Mouse (Mus musculus): ENCODE measurements around the gene Fam110c. TPM values are rescaled to one million over a fixed set of nuclear protein-coding genes. Genes with fewer than 3 reads are reported as not detected.

The Fam110c gene
- polyA plus RNA-seq, 1 experiment: 0.40 TPM

DNA sequence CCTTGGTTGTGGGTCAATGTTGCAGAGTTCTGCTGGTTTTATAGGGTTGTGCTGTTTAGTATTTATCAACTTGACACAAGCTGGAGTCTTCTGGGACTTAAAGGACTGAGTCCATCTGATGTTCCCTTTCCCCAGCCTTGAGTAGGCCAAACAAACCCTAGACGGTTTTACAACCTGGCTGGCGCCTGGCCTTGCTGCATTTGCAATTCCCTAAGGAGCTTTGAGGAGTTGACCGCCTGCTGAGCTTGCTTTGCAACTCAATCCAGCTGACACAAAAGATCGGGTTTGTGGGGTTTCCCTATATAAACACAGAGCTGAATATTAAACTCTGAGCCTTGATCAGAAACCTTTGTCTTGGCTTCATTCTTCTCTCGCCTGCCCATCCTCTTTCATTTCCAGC lies 18.8 kb downstream of the Fam110c start:
- Histone ChIP-seq H3K36me3 (ENCODE audit: control insufficient read depth, insufficient read depth, low read length) (no peaks in the 10 kb centered on the region), H3K4me3 (ENCODE audit: control insufficient read depth, insufficient read depth, low read length) (no peak overlapping the region), H3K27me3 (ENCODE audit: control insufficient read depth, insufficient read depth, low read length) (no peaks in the 10 kb centered on the region), H3K27ac (ENCODE audit: control insufficient read depth, insufficient read depth, low read length) (no peak overlapping the region), H3K4me1 (replicated peaks; ENCODE audit: control insufficient read depth, insufficient read depth, low read length) (no peaks in the 10 kb centered on the region)
- DNase-seq: no peak
- TF ChIP-seq POLR2A (IDR thresholded peaks at IDR 0.05; ENCODE audit: control insufficient read depth, extremely low read depth, insufficient read depth, low read length, poor library complexity) (no peak), CTCF (IDR thresholded peaks at IDR 0.05; ENCODE audit: borderline replicate concordance, control insufficient read depth, extremely low read depth, insufficient read depth, low read length, poor library complexity) (no peak)
- WGBS: 92% methylated on average over 5 of the region's 5 CpGs

DNA sequence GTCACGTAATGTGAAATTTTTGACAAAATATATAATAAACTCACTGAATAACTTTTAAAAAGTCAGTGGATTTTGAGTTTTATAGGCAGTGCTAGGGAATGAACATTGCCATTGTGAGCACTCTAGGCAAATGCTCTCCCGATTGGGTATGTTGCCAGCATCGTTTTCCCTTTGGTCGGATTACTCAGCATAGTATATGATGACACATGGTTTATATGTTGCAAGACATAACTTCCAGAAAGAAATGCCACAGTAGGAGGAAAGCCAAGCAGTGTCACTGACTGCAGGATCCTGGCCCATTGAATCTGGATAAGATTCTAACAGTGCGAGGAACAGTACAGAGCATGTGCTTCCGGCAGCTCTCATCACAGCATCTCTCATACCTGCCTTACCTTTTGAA lies 23.5 kb downstream of the Fam110c start:
- H3K36me3 ChIP-seq (ENCODE audit: control insufficient read depth, insufficient read depth, low read length): no peaks in the 10 kb centered on the region
- H3K27ac ChIP-seq (ENCODE audit: control insufficient read depth, insufficient read depth, low read length): no peak overlapping the region
- WGBS: 95% methylated on average over 6 of the region's 6 CpGs
- TF ChIP-seq POLR2A (IDR thresholded peaks at IDR 0.05; ENCODE audit: control insufficient read depth, extremely low read depth, insufficient read depth, low read length, poor library complexity): no peak
- H3K4me1 ChIP-seq (replicated peaks; ENCODE audit: control insufficient read depth, insufficient read depth, low read length): no peaks in the 10 kb centered on the region
- DNase-seq: no peak
- no peak overlapping the region for H3K4me3 ChIP-seq (ENCODE audit: control insufficient read depth, insufficient read depth, low read length)
- no peaks in the 10 kb centered on the region for H3K27me3 ChIP-seq (ENCODE audit: control insufficient read depth, insufficient read depth, low read length)

- WGBS: 96% methylated on average over 4 of the region's 4 CpGs
- no peaks in the 10 kb centered on the region for H3K36me3 ChIP-seq (ENCODE audit: control insufficient read depth, insufficient read depth, low read length)
- no peak for DNase-seq
- no peaks in the 10 kb centered on the region for H3K27me3 ChIP-seq (ENCODE audit: control insufficient read depth, insufficient read depth, low read length)
- H3K4me1 ChIP-seq (replicated peaks; ENCODE audit: control insufficient read depth, insufficient read depth, low read length): no peaks in the 10 kb centered on the region
- TF ChIP-seq POLR2A (IDR thresholded peaks at IDR 0.05; ENCODE audit: control insufficient read depth, extremely low read depth, insufficient read depth, low read length, poor library complexity) (no peak), CTCF (IDR thresholded peaks at IDR 0.05; ENCODE audit: borderline replicate concordance, control insufficient read depth, extremely low read depth, insufficient read depth, low read length, poor library complexity) (no peak)
- no peak overlapping the region for H3K4me3 ChIP-seq (ENCODE audit: control insufficient read depth, insufficient read depth, low read length)
- no peak overlapping the region for H3K27ac ChIP-seq (ENCODE audit: control insufficient read depth, insufficient read depth, low read length)
These were observed 27.5 kb downstream of the Fam110c start for GRCm38 (mm10) chr12:31101190-31101589.

DNA sequence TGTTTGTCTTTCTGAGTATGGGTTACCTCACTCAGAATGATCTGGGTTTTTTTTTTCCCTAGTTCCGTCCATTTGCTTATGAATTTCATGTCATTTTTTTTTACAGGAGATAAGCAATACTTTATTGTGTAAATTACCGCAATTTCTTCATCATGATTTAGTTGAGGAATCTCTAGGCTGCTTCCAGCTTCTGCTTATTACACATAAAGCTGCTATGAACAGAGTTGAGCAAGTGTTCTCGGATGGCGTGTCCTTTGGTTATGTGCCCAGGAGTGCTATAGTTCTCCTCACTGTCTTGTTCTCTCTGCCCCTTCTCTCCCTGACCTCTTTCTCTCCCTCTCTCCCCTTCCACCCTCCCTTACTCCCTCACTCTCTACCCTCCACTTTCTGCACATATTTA lies 28.2 kb downstream of the Fam110c start:
- H3K27ac ChIP-seq (ENCODE audit: control insufficient read depth, insufficient read depth, low read length): no peak overlapping the region
- TF ChIP-seq CTCF (IDR thresholded peaks at IDR 0.05; ENCODE audit: borderline replicate concordance, control insufficient read depth, extremely low read depth, insufficient read depth, low read length, poor library complexity) (no peak), POLR2A (IDR thresholded peaks at IDR 0.05; ENCODE audit: control insufficient read depth, extremely low read depth, insufficient read depth, low read length, poor library complexity) (no peak)
- H3K36me3 ChIP-seq (ENCODE audit: control insufficient read depth, insufficient read depth, low read length): no peaks in the 10 kb centered on the region
- no peak for DNase-seq
- no peaks in the 10 kb centered on the region for H3K27me3 ChIP-seq (ENCODE audit: control insufficient read depth, insufficient read depth, low read length)
- no peak overlapping the region for H3K4me3 ChIP-seq (ENCODE audit: control insufficient read depth, insufficient read depth, low read length)
- 94% methylated on average over 4 of the region's 4 CpGs for WGBS
- no peaks in the 10 kb centered on the region for H3K4me1 ChIP-seq (replicated peaks; ENCODE audit: control insufficient read depth, insufficient read depth, low read length)

DNA sequence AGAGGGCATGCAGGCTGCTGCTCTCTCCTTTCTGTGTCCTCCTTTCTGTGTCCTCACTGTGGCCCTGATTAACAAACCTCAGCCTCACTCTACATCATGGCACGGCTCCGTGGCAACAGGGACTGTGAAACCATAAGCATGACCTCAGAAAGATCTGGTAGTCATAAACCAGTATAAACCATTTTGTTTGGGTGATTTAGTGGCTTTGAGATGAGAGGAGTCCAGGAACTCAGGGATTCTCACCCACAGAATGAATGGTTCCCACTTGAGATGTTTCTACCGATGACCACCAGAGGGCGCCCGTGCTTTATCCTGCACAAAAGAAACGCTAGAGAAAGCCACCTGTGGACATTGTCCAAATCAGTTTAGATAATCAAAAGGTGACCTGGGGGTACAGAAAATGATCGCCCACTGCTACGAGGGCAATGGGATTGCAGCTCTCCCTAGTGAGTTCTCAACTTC lies 42.4 kb downstream of the Fam110c start:
- TF ChIP-seq POLR2A (IDR thresholded peaks at IDR 0.05; ENCODE audit: control insufficient read depth, extremely low read depth, insufficient read depth, low read length, poor library complexity) (no peak), CTCF (IDR thresholded peaks at IDR 0.05; ENCODE audit: borderline replicate concordance, control insufficient read depth, extremely low read depth, insufficient read depth, low read length, poor library complexity) (no peak)
- H3K27me3 ChIP-seq (ENCODE audit: control insufficient read depth, insufficient read depth, low read length): no peaks in the 10 kb centered on the region
- WGBS: 24% methylated on average over 8 of the region's 8 CpGs
- H3K36me3 ChIP-seq (ENCODE audit: control insufficient read depth, insufficient read depth, low read length): no peaks in the 10 kb centered on the region
- H3K4me1 ChIP-seq (replicated peaks; ENCODE audit: control insufficient read depth, insufficient read depth, low read length): no peaks in the 10 kb centered on the region
- no peak overlapping the region for H3K4me3 ChIP-seq (ENCODE audit: control insufficient read depth, insufficient read depth, low read length)
- peak; percentile 24 for DNase-seq
- H3K27ac ChIP-seq (ENCODE audit: control insufficient read depth, insufficient read depth, low read length): no peak overlapping the region

- no peak for DNase-seq
These were observed 46.9 kb downstream of the Fam110c start for GRCm38 (mm10) chr12:31120535-31120934.

DNA sequence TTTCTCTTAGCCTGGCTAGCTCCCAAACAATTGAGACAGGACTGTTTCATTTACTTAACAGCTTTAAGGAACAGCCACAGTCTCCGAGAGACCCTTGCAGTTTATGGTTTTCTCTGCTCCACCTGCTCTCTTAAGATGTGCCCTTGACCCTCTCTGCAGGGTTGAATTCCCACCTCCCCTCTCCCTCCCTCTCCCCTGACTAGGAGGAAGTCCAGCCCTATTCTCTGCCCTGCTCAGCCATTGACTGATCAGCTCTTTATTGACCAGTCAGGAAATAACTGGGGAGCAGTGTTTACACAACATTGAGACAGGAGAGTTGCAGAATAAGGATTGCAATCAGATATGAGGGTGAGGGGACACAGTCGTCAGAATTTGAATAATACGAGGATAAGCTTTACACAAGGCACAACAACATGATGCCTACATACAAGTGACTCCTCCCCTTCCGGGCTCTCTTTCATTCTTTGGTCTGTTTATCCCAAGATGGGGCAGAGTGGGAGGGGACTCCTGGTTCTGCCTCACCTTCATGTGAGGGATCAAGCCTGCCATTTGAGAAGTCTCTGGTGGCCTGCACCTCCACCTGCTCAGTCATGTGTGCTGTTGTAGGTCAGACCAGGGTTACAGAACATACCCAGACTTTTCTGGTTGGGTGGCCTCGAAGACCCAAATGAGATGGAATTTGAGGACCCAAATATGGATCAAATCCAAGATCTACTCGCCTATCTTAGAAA lies 49.4 kb downstream of the Fam110c start:
- 72% methylated on average over 6 of the region's 6 CpGs for WGBS
- Histone ChIP-seq H3K36me3 (ENCODE audit: control insufficient read depth, insufficient read depth, low read length) (no peaks in the 10 kb centered on the region), H3K4me1 (replicated peaks; ENCODE audit: control insufficient read depth, insufficient read depth, low read length) (no peaks in the 10 kb centered on the region), H3K4me3 (ENCODE audit: control insufficient read depth, insufficient read depth, low read length) (no peak overlapping the region), H3K27ac (ENCODE audit: control insufficient read depth, insufficient read depth, low read length) (no peak overlapping the region), H3K27me3 (ENCODE audit: control insufficient read depth, insufficient read depth, low read length) (no peaks in the 10 kb centered on the region)
- TF ChIP-seq CTCF (IDR thresholded peaks at IDR 0.05; ENCODE audit: borderline replicate concordance, control insufficient read depth, extremely low read depth, insufficient read depth, low read length, poor library complexity): no peak
- TF ChIP-seq POLR2A (IDR thresholded peaks at IDR 0.05; ENCODE audit: control insufficient read depth, extremely low read depth, insufficient read depth, low read length, poor library complexity): no peak
- DNase-seq: no peak

More at GRCm38 (mm10) chr12:31120535-31120934, 46.9 kb downstream of the Fam110c start:
- Histone ChIP-seq H3K4me3 (ENCODE audit: control insufficient read depth, insufficient read depth, low read length) (no peak overlapping the region), H3K27me3 (ENCODE audit: control insufficient read depth, insufficient read depth, low read length) (no peaks in the 10 kb centered on the region), H3K36me3 (ENCODE audit: control insufficient read depth, insufficient read depth, low read length) (no peaks in the 10 kb centered on the region), H3K4me1 (replicated peaks; ENCODE audit: control insufficient read depth, insufficient read depth, low read length) (no peaks in the 10 kb centered on the region), H3K27ac (ENCODE audit: control insufficient read depth, insufficient read depth, low read length) (no peak overlapping the region)
- 95% methylated on average over 5 of the region's 5 CpGs for WGBS
- TF ChIP-seq CTCF (IDR thresholded peaks at IDR 0.05; ENCODE audit: borderline replicate concordance, control insufficient read depth, extremely low read depth, insufficient read depth, low read length, poor library complexity) (no peak), POLR2A (IDR thresholded peaks at IDR 0.05; ENCODE audit: control insufficient read depth, extremely low read depth, insufficient read depth, low read length, poor library complexity) (no peak)

All from thymus, adult 2 months (tissue).